Mouse (Mus musculus): Measurements from ENCODE around the gene Olfr1497. TPM values are rescaled to one million over a fixed set of nuclear protein-coding genes. Genes with fewer than 3 reads are reported as not detected.
"Not testable (repeated sequence)": the region's sequence is repeated elsewhere in the genome, so short reads cannot be mapped to it uniquely, and the experiment has no call there.

Gene Olfr1497
- total and polyA plus RNA-seq, 3 experiments: not detected

DNA sequence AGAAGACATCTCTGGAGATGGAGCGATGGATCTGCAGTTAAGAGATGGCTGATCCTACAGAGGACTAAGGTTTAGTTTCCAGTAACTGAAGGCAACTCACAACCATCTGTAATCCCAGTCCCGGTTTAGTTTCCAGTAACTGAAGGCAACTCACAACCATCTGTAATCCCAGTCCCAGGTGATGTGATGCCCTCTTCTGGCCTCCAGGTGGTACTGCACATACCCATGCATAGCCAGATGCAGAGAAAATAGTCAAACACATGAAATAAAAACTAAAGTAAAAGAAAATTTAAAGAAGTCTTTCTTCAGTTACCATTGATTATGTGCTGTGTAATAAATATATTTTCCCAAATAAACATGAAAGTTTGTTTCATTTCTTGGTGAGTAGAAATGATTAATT is 14.8 kb upstream of the Olfr1497 start:
- peak; percentile 60 for TF ChIP-seq RAD21 (IDR thresholded peaks at IDR 0.05; ENCODE audit: low read depth, low read length)
- TF ChIP-seq GABPA (IDR thresholded peaks at IDR 0.05; ENCODE audit: insufficient replicate concordance, low read depth, low read length): no peak
- TF ChIP-seq MAZ (IDR thresholded peaks at IDR 0.05; ENCODE audit: low read depth, low read length): no peak
- TF ChIP-seq ETS1 (conservative IDR thresholded peaks at IDR 0.05; ENCODE audit: low read depth, low read length): no peak
- no peak for TF ChIP-seq POLR2A (IDR thresholded peaks at IDR 0.05; ENCODE audit: low read depth, low read length)
- peak; percentile 70 to 85 for TF ChIP-seq CTCF (conservative IDR thresholded peaks at IDR 0.05 in 1 of 2, IDR thresholded peaks at IDR 0.05 in 1 of 2; ENCODE audit: low read depth in 2 of 2, low read length in 2 of 2)
- TF ChIP-seq USF1 (IDR thresholded peaks at IDR 0.05; ENCODE audit: low read depth, low read length): no peak
- TF ChIP-seq UBTF (IDR thresholded peaks at IDR 0.05; ENCODE audit: low read depth, low read length): no peak
- TF ChIP-seq MEF2A (IDR thresholded peaks at IDR 0.05; ENCODE audit: borderline replicate concordance, low read depth, low read length): no peak
- TF ChIP-seq SMC3 (IDR thresholded peaks at IDR 0.05; ENCODE audit: low read depth, low read length): peak; percentile 60
- no peak for TF ChIP-seq ZNF384 (IDR thresholded peaks at IDR 0.05; ENCODE audit: low read depth, low read length)
- TF ChIP-seq POLR2AphosphoS2 (IDR thresholded peaks at IDR 0.05; ENCODE audit: low read depth, low read length): no peak
- H3K9ac ChIP-seq (ENCODE audit: insufficient read depth, low read depth): no peak overlapping the region
- no peak overlapping the region for H3K4me2 ChIP-seq (ENCODE audit: insufficient read depth, low read depth, poor library complexity, severe bottlenecking)
- no peaks in the 10 kb centered on the region for H3K4me1 ChIP-seq (ENCODE audit: control insufficient read depth in 1 of 2, insufficient read depth in 2 of 2)
- peak; percentile 35 for DNase-seq (ENCODE audit: extremely low read depth)
- H3K4me3 ChIP-seq (replicated peaks in 1 of 3; ENCODE audit: low read depth in 2 of 3, low read length in 2 of 3, poor library complexity in 1 of 3): no peak overlapping the region
- in situ Hi-C loops (cut with MboI; ENCODE audit: low pct_ligation_motif_present, low pct_unique_long_range_greater_than_20kb, low sequenced_read_pairs) (no loop called here), dilution Hi-C loops (cut with MboI; ENCODE audit: extremely low pct_ligation_motif_present, extremely low pct_unique_long_range_greater_than_20kb, low sequenced_read_pairs) (no loop called here)
- no peaks in the 10 kb centered on the region for H3K27me3 ChIP-seq (replicated peaks)
- H3K36me3 ChIP-seq (replicated peaks in 1 of 2; ENCODE audit: control insufficient read depth in 1 of 2, insufficient read depth in 1 of 2, low read length in 1 of 2): no peaks in the 10 kb centered on the region
- no peaks in the 10 kb centered on the region for H3K9me3 ChIP-seq (replicated peaks; ENCODE audit: low read length)
- no peaks in the 10 kb centered on the region for H3K79me2 ChIP-seq (replicated peaks; ENCODE audit: control insufficient read depth, extremely low read depth, insufficient read depth, poor library complexity, severe bottlenecking)
- no peak overlapping the region for H3K27ac ChIP-seq (ENCODE audit: insufficient read depth, low read depth)

DNA sequence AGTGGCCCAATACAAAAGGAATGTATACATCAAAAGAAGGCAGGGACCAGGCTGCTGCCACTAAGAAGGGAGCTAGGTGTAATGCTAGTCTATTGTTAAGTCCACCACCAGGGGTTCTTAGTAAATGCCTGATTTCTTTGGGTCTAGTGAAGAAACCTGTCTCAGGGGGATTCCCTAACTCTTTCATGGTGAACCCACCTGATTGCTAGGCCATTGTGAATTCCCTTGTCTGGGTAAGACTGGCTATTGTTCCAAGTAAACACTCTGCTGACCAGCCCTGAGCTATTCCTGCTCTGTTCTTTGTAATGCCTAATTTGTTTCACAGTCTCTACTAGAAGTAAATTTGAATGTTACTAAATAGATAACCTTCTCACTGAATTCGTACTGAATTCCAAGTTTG is 7.5 kb upstream of the Olfr1497 start:
- H3K27me3 ChIP-seq (replicated peaks); H3K4me1 ChIP-seq (ENCODE audit: control insufficient read depth in 1 of 2, insufficient read depth in 2 of 2); H3K79me2 ChIP-seq (replicated peaks; ENCODE audit: control insufficient read depth, extremely low read depth, insufficient read depth, poor library complexity, severe bottlenecking); dilution Hi-C loops (cut with MboI; ENCODE audit: extremely low pct_ligation_motif_present, extremely low pct_unique_long_range_greater_than_20kb, low sequenced_read_pairs); H3K27ac ChIP-seq (ENCODE audit: insufficient read depth, low read depth); H3K36me3 ChIP-seq (replicated peaks in 1 of 2; ENCODE audit: control insufficient read depth in 1 of 2, insufficient read depth in 1 of 2, low read length in 1 of 2); H3K9ac ChIP-seq (ENCODE audit: insufficient read depth, low read depth); H3K4me3 ChIP-seq (replicated peaks in 1 of 3; ENCODE audit: low read depth in 2 of 3, low read length in 2 of 3, poor library complexity in 1 of 3); in situ Hi-C loops (cut with MboI; ENCODE audit: low pct_ligation_motif_present, low pct_unique_long_range_greater_than_20kb, low sequenced_read_pairs); DNase-seq (ENCODE audit: extremely low read depth); H3K4me2 ChIP-seq (ENCODE audit: insufficient read depth, low read depth, poor library complexity, severe bottlenecking); H3K9me3 ChIP-seq (replicated peaks; ENCODE audit: low read length): not testable (repeated sequence)

DNA sequence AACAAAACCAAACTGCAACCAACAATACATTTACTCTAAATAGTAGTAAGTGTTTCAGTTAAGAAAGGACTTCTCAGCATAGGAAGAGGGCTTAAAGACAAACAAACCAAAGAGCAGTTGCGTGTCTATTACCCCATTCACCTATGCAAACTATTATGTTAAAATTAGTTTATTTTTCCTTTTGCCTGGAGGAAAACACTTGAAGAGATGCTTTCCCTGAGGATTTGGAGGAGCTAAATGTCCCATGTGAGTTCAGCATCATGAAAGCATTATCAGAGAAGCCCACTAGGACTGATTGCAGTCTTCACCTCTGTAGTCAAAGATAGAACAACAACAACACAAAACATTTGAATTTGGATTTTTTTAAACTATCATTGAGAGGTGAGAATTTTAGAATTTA is 20.4 kb downstream of the Olfr1497 start, which contains the start of gene Olfr1496:
Gene Olfr1496 (plus strand): TSS at position 301 of the 400 bp plus-strand sequence.
- dilution Hi-C loops (cut with MboI; ENCODE audit: extremely low pct_ligation_motif_present, extremely low pct_unique_long_range_greater_than_20kb, low sequenced_read_pairs) (no loop called here), in situ Hi-C loops (cut with MboI; ENCODE audit: low pct_ligation_motif_present, low pct_unique_long_range_greater_than_20kb, low sequenced_read_pairs) (no loop called here)
- Histone ChIP-seq H3K9ac (ENCODE audit: insufficient read depth, low read depth) (no peak within 1 kb of the TSS), H3K27me3 (replicated peaks) (no peaks in the 10 kb centered on the region), H3K9me3 (replicated peaks; ENCODE audit: low read length) (no peaks in the 10 kb centered on the region), H3K4me2 (ENCODE audit: insufficient read depth, low read depth, poor library complexity, severe bottlenecking) (no peak within 1 kb of the TSS), H3K79me2 (replicated peaks; ENCODE audit: control insufficient read depth, extremely low read depth, insufficient read depth, poor library complexity, severe bottlenecking) (no peaks in the 10 kb centered on the region), H3K36me3 (replicated peaks in 1 of 2; ENCODE audit: control insufficient read depth in 1 of 2, insufficient read depth in 1 of 2, low read length in 1 of 2) (no peaks in the 10 kb centered on the region), H3K27ac (ENCODE audit: insufficient read depth, low read depth) (no peak within 1 kb of the TSS), H3K4me1 (ENCODE audit: control insufficient read depth in 1 of 2, insufficient read depth in 2 of 2) (no peaks in the 10 kb centered on the region), H3K4me3 (replicated peaks in 1 of 3; ENCODE audit: low read depth in 2 of 3, low read length in 2 of 3, poor library complexity in 1 of 3) (no peak within 1 kb of the TSS)
- no peak for DNase-seq (ENCODE audit: extremely low read depth)
- TF ChIP-seq MAFK (IDR thresholded peaks at IDR 0.05; ENCODE audit: insufficient replicate concordance, low read length) (no peak), JUN (IDR thresholded peaks at IDR 0.05; ENCODE audit: insufficient read depth, low read depth, low read length) (no peak), KAT2A (IDR thresholded peaks at IDR 0.05; ENCODE audit: insufficient replicate concordance, low read length) (no peak), NRF1 (IDR thresholded peaks at IDR 0.05; ENCODE audit: low read depth, low read length) (no peak), PAX5 (IDR thresholded peaks at IDR 0.05; ENCODE audit: low read length) (no peak), ZC3H11A (IDR thresholded peaks at IDR 0.05; ENCODE audit: low read depth, low read length) (no peak), ZKSCAN1 (IDR thresholded peaks at IDR 0.05; ENCODE audit: borderline replicate concordance, low read depth, low read length) (no peak), SMC3 (IDR thresholded peaks at IDR 0.05; ENCODE audit: low read depth, low read length) (no peak), USF1 (IDR thresholded peaks at IDR 0.05; ENCODE audit: low read depth, low read length) (no peak), MEF2A (IDR thresholded peaks at IDR 0.05; ENCODE audit: borderline replicate concordance, low read depth, low read length) (no peak), CHD2 (IDR thresholded peaks at IDR 0.05; ENCODE audit: low read length) (no peak), MAZ (IDR thresholded peaks at IDR 0.05; ENCODE audit: low read depth, low read length) (no peak), ZNF384 (IDR thresholded peaks at IDR 0.05; ENCODE audit: low read depth, low read length) (no peak)

Measured in CH12.LX (cell line).